Mouse (Mus musculus) layer of hippocampus, postnatal 36 days (tissue): ENCODE results near the gene Ubxn7. TPM values are rescaled to one million over a fixed set of nuclear protein-coding genes. Genes with fewer than 3 reads are reported as not detected.
A peak's percentile ranks its signal among the peaks of the same experiment; 100 is the strongest.
"Not testable (repeated sequence)": the region's sequence is repeated elsewhere in the genome, so short reads cannot be mapped to it uniquely, and the experiment has no call there.

Experiments used
- DNase-seq, 2 experiments: peaks; one replicate each; pipeline ENCODE4 v3.0.0; 2022
- total RNA-seq, 2 experiments: library from RNA; stranded (reverse); gene quantifications; 2 replicates each; pipeline ENCODE4 v1.2.3; 2021

Ubxn7 gene
- total RNA-seq: 10 to 100 TPM; 46.9 to 50.7 TPM

GRCm38 (mm10) chr16:32332040-32332555 is at the start of gene Ubxn7:
Ubxn7 (plus strand) TSS chr16:32332257.
- DNase-seq: peak; percentile 98

- DNase-seq: no peak
Measured at GRCm38 (mm10) chr16:32282608-32283007, 49.4 kb upstream of the Ubxn7 start.

- DNase-seq: no peak
Measured at GRCm38 (mm10) chr16:32291821-32292220, 40.2 kb upstream of the Ubxn7 start.

GRCm38 (mm10) chr16:32299617-32300016 is 32.4 kb upstream of the Ubxn7 start:
- DNase-seq: not testable (repeated sequence)

GRCm38 (mm10) chr16:32303046-32303445 is 29.0 kb upstream of the Ubxn7 start:
- DNase-seq: no peak

- no peak for DNase-seq
Measured at GRCm38 (mm10) chr16:32303886-32304285, 28.2 kb upstream of the Ubxn7 start.

GRCm38 (mm10) chr16:32311970-32312369 is 20.1 kb upstream of the Ubxn7 start:
- DNase-seq: no peak

GRCm38 (mm10) chr16:32312386-32312785 is 19.7 kb upstream of the Ubxn7 start:
- DNase-seq: no peak

GRCm38 (mm10) chr16:32312859-32313258 is 19.2 kb upstream of the Ubxn7 start:
- DNase-seq: no peak

- no peak for DNase-seq
Measured at GRCm38 (mm10) chr16:32316601-32317000, 15.5 kb upstream of the Ubxn7 start.

- DNase-seq: no peak
Measured at GRCm38 (mm10) chr16:32323953-32324352, 8.1 kb upstream of the Ubxn7 start.

GRCm38 (mm10) chr16:32330876-32331670 is 984 bp upstream of the Ubxn7 start:
- DNase-seq: no peak

- peak; percentile 40 to 49 for DNase-seq
Measured at GRCm38 (mm10) chr16:32332556-32333511, 777 bp downstream of the Ubxn7 start.

GRCm38 (mm10) chr16:32335146-32335545 is 3.1 kb downstream of the Ubxn7 start:
- no peak for DNase-seq

- DNase-seq: no peak
Measured at GRCm38 (mm10) chr16:32336026-32336780, 4.1 kb downstream of the Ubxn7 start.

GRCm38 (mm10) chr16:32337001-32337400 is 4.9 kb downstream of the Ubxn7 start:
- DNase-seq: no peak

- DNase-seq: no peak
Measured at GRCm38 (mm10) chr16:32340451-32340850, 8.4 kb downstream of the Ubxn7 start.

GRCm38 (mm10) chr16:32345521-32345920 is 13.5 kb downstream of the Ubxn7 start:
- DNase-seq: no peak

GRCm38 (mm10) chr16:32350776-32351175 is 18.7 kb downstream of the Ubxn7 start:
- no peak for DNase-seq

- no peak for DNase-seq
Measured at GRCm38 (mm10) chr16:32363530-32363929, 31.5 kb downstream of the Ubxn7 start.

- peak in 1 of 2 experiments; percentile 12 for DNase-seq
Measured at GRCm38 (mm10) chr16:32371351-32371750, 39.3 kb downstream of the Ubxn7 start.

GRCm38 (mm10) chr16:32379575-32379974 is 47.5 kb downstream of the Ubxn7 start:
- DNase-seq: no peak
